ENCODE assay signal across 28 mouse cellular contexts in genomic region chr16:21403402-21403801, GRCm38 (mm10). TPM values are rescaled to one million over a fixed set of nuclear protein-coding genes. Genes with fewer than 3 reads are reported as not detected.
A peak's percentile ranks its signal among the peaks of the same experiment; 100 is the strongest.
DNase-seq lines count a peak whose midpoint lies in the region; ATAC-seq and TF ChIP-seq lines count a peak whose summit lies in the region.
"Had no signal": no experiment of that assay in that cellular context is flagged by ENCODE, and none has a peak within 500 bp of the region (broad histone marks: within the 10 kb centered on the region; RNA-seq: fewer than 3 reads in every experiment).

No protein-coding gene starts in this region.

- H3K27ac ChIP-seq in midbrain, embryonic 13.5 days = peak overlapping the region; percentile 35; the same call in 1 of the 2 replicates
- H3K27ac ChIP-seq in midbrain, embryonic 11.5 days (ENCODE audit: low read depth, low read length) = no peak overlapping the region
- peak overlapping the region; percentile 46; the same call in 1 of the 2 replicates for H3K27ac ChIP-seq in limb, embryonic 10.5 days
- no peak overlapping the region for H3K27ac ChIP-seq in forebrain, postnatal 0 days (ENCODE audit: low read depth, low read length)
- H3K27ac ChIP-seq: embryonic facial prominence, embryonic 15.5 days; heart, embryonic 15.5 days; hindbrain, embryonic 13.5 days; liver, embryonic 14.5 days; macrophage; midbrain, embryonic 12.5 days; stomach, postnatal 0 days had no signal

- no peak overlapping the region for H3K9ac ChIP-seq in midbrain, embryonic 13.5 days (replicated peaks)
- H3K9ac ChIP-seq in midbrain, embryonic 11.5 days (ENCODE audit: low read length) = no peak overlapping the region
- H3K9ac ChIP-seq in forebrain, postnatal 0 days = no peak overlapping the region
- H3K9ac ChIP-seq: embryonic facial prominence, embryonic 15.5 days; heart, embryonic 15.5 days; hindbrain, embryonic 13.5 days; liver, embryonic 14.5 days; midbrain, embryonic 12.5 days had no signal

- no peaks in the 10 kb centered on the region for H3K9me3 ChIP-seq in midbrain, embryonic 13.5 days
- no peaks in the 10 kb centered on the region for H3K9me3 ChIP-seq in midbrain, embryonic 11.5 days (ENCODE audit: control insufficient read depth, low read length)
- H3K9me3 ChIP-seq in limb, embryonic 10.5 days (replicated peaks) = no peaks in the 10 kb centered on the region
- H3K9me3 ChIP-seq in forebrain, postnatal 0 days (ENCODE audit: low read length) = no peaks in the 10 kb centered on the region
- H3K9me3 ChIP-seq: embryonic facial prominence, embryonic 15.5 days; heart, embryonic 15.5 days; hindbrain, embryonic 13.5 days; midbrain, embryonic 12.5 days had no signal

- TF ChIP-seq CTCF in forebrain, postnatal 0 days (IDR thresholded peaks at IDR 0.05; ENCODE audit: low read depth) = no peak

- no peak for ATAC-seq in midbrain, embryonic 13.5 days
- ATAC-seq in midbrain, embryonic 11.5 days (ENCODE audit: low FRiP score) = no peak
- peak; percentile 53 for ATAC-seq in common myeloid progenitor, adult 5-6 weeks (replicated peaks; ENCODE audit: low read depth, poor library complexity, severe bottlenecking)
- ATAC-seq in forebrain, postnatal 0 days = no peak
- ATAC-seq: forebrain, embryonic 14.5 days had no signal

- H3K4me1 ChIP-seq in midbrain, embryonic 13.5 days (replicated peaks) = peaks cover 20% of the 10 kb centered on the region
- H3K4me1 ChIP-seq in midbrain, embryonic 11.5 days (ENCODE audit: control insufficient read depth, insufficient read depth, low read length) = peaks cover 5% of the 10 kb centered on the region; the same call in 1 of the 2 replicates
- peaks cover 62% of the 10 kb centered on the region for H3K4me1 ChIP-seq in limb, embryonic 10.5 days
- peaks cover 1% of the 10 kb centered on the region; the same call in 1 of the 2 replicates for H3K4me1 ChIP-seq in forebrain, postnatal 0 days (ENCODE audit: insufficient read depth)

- H3K36me3 ChIP-seq in midbrain, embryonic 13.5 days = no peaks in the 10 kb centered on the region
- no peaks in the 10 kb centered on the region for H3K36me3 ChIP-seq in midbrain, embryonic 11.5 days (ENCODE audit: control insufficient read depth, insufficient read depth, low read length)
- H3K36me3 ChIP-seq in limb, embryonic 10.5 days = no peaks in the 10 kb centered on the region
- H3K36me3 ChIP-seq in forebrain, postnatal 0 days (ENCODE audit: insufficient read depth) = no peaks in the 10 kb centered on the region
- H3K36me3 ChIP-seq: embryonic facial prominence, embryonic 15.5 days; heart, embryonic 15.5 days; hindbrain, embryonic 13.5 days; midbrain, embryonic 12.5 days had no signal

- no peaks in the 10 kb centered on the region for H3K27me3 ChIP-seq in midbrain, embryonic 13.5 days
- H3K27me3 ChIP-seq in midbrain, embryonic 11.5 days (ENCODE audit: control insufficient read depth, insufficient read depth, low read length) = no peaks in the 10 kb centered on the region
- H3K27me3 ChIP-seq in limb, embryonic 10.5 days (ENCODE audit: low read depth, poor library complexity, severe bottlenecking) = no peaks in the 10 kb centered on the region
- no peaks in the 10 kb centered on the region for H3K27me3 ChIP-seq in forebrain, postnatal 0 days (ENCODE audit: insufficient read depth, low read length)
- H3K27me3 ChIP-seq: embryonic facial prominence, embryonic 15.5 days; heart, embryonic 15.5 days; midbrain, embryonic 12.5 days had no signal

- 83% methylated on average over 2 of the region's 2 CpGs for WGBS in midbrain, embryonic 13.5 days
- WGBS in midbrain, embryonic 11.5 days = 89% methylated on average over 2 of the region's 2 CpGs
- WGBS in limb, embryonic 10.5 days = 68% methylated on average over 2 of the region's 2 CpGs
- 92% methylated on average over 2 of the region's 2 CpGs for WGBS in forebrain, postnatal 0 days

- no peak overlapping the region for H3K4me3 ChIP-seq in midbrain, embryonic 13.5 days (replicated peaks)
- no peak overlapping the region for H3K4me3 ChIP-seq in midbrain, embryonic 11.5 days (ENCODE audit: low read depth, low read length)
- no peak overlapping the region for H3K4me3 ChIP-seq in limb, embryonic 10.5 days
- no peak overlapping the region for H3K4me3 ChIP-seq in forebrain, postnatal 0 days (ENCODE audit: low read depth, low read length)
- H3K4me3 ChIP-seq: embryonic facial prominence, embryonic 15.5 days; heart, embryonic 15.5 days; hindbrain, embryonic 13.5 days; midbrain, embryonic 12.5 days had no signal

- no peak overlapping the region for H3K4me2 ChIP-seq in midbrain, embryonic 13.5 days (replicated peaks)
- no peak overlapping the region for H3K4me2 ChIP-seq in midbrain, embryonic 11.5 days
- H3K4me2 ChIP-seq in forebrain, postnatal 0 days (ENCODE audit: low read depth) = no peak overlapping the region
- H3K4me2 ChIP-seq: embryonic facial prominence, embryonic 15.5 days; heart, embryonic 15.5 days; hindbrain, embryonic 13.5 days; midbrain, embryonic 12.5 days had no signal

- no peak for DNase-seq in midbrain, embryonic 11.5 days (ENCODE audit: low spot score, missing footprints)
- no peak for DNase-seq in limb, embryonic 10.5 days (ENCODE audit: low spot score)
- DNase-seq in cerebellum, adult 11-12 months = no peak
- no peak for DNase-seq in embryo, embryonic 10 days (ENCODE audit: low spot score)
- no peak for DNase-seq in forebrain, postnatal 0 days
- DNase-seq: adrenal gland, adult 8-10 months; B cell, adult 2 months; cerebellum, adult 9-10 months; cerebellum, postnatal 36 days; heart, postnatal 36 days; kidney, adult 11 months; kidney, postnatal 14 days; layer of hippocampus, adult 9-11 months; liver; lung, adult 2 months; lung, postnatal 10 days; thymus, adult 18-20 months; thymus, postnatal 25 days had no signal

RNA-seq across cellular contexts. Expression of gene Vps8, which starts 19.5 kb away (rescaled TPM):
- 31.4 and 33.4 TPM in 2 replicates for polyA plus RNA-seq in midbrain, embryonic 13.5 days (2015; fragmentation: Nextera tagmentation; extraction: Ambion mirVana)
- 27.1 and 28.4 TPM in 2 replicates for polyA plus RNA-seq in midbrain, embryonic 11.5 days (2014; fragmentation: Nextera tagmentation; extraction: Ambion mirVana)
- total RNA-seq in common myeloid progenitor, adult 5-6 weeks (2017) = 14.8 and 26.0 TPM in 2 replicates
- polyA plus RNA-seq in limb, embryonic 10.5 days (2016; fragmentation: Nextera tagmentation; extraction: Ambion mirVana) = 10.8 and 13.7 TPM in 2 replicates
- 35.9 and 37.9 TPM in 2 replicates for total RNA-seq in forebrain, postnatal 0 days (2014; rRNA removed)
- 20.7 and 24.2 TPM in 2 replicates for polyA plus RNA-seq in forebrain, postnatal 0 days (2015; fragmentation: Nextera tagmentation; extraction: Ambion mirVana)

Comparison
In these comparisons a context has a peak if more than half of its experiments do, and no peak if none do; other contexts are left out.
1. H3K27ac ChIP-seq: peak in midbrain, embryonic 13.5 days (single experiment) and limb, embryonic 10.5 days (single experiment); none in midbrain, embryonic 11.5 days (single experiment) and forebrain, postnatal 0 days (single experiment).